Mouse (Mus musculus) liver, postnatal 0 days (tissue): ENCODE measurements around the gene Atp2a3. TPM values are rescaled to one million over a fixed set of nuclear protein-coding genes. Genes with fewer than 3 reads are reported as not detected.

ENCODE experiments used
- ATAC-seq: fragments of 200-750 bp; cut with Nextera tagmentation; 2 replicates; pipeline ENCODE4 v1.8.0; 2017; ENCODE audit warnings: mild to moderate bottlenecking, moderate library complexity
- DNase-seq: peaks from one replicate; pipeline ENCODE4 v3.0.0-alpha.2; 2016
- H3K27ac ChIP-seq: fragments of 300-500 bp; sonication (generic); 2 replicates; pipeline ENCODE4 v1.5.1; 2014; ENCODE audit warnings: antibody characterized with exemption, moderate library complexity, mild to moderate bottlenecking, low read depth
- H3K27me3 ChIP-seq: fragments of 300-500 bp; sonication (generic); 2 replicates; pipeline ENCODE4 v1.6.1; 2014; ENCODE audit warnings: low read length, control low read depth, mixed read lengths; ENCODE audit not compliant: insufficient read depth
- H3K36me3 ChIP-seq: fragments of 300-500 bp; sonication (generic); replicated peaks from 2 replicates; pipeline ENCODE4 v1.6.1; 2014; ENCODE audit warnings: mild to moderate bottlenecking, control low read depth, low read length, moderate library complexity, mixed read lengths; ENCODE audit not compliant: insufficient read depth
- H3K4me1 ChIP-seq: fragments of 300-500 bp; sonication (generic); 2 replicates; pipeline ENCODE4 v1.6.1; 2014; ENCODE audit warnings: antibody characterized with exemption, mild to moderate bottlenecking, control low read depth; ENCODE audit not compliant: insufficient read depth
- H3K4me2 ChIP-seq: fragments of 300-500 bp; sonication (generic); 2 replicates; pipeline ENCODE4 v1.6.1; 2014; ENCODE audit warnings: low read depth, mild to moderate bottlenecking, low read length, moderate library complexity, mixed read lengths
- H3K4me3 ChIP-seq: fragments of 300-500 bp; sonication (generic); 2 replicates; pipeline ENCODE4 v1.5.1; 2014; ENCODE audit warnings: low read depth, low read length
- H3K9ac ChIP-seq: fragments of 300-500 bp; sonication (generic); replicated peaks from 2 replicates; pipeline ENCODE4 v1.6.1; 2014; ENCODE audit warnings: mild to moderate bottlenecking, moderate library complexity
- H3K9me3 ChIP-seq: fragments of 300-500 bp; sonication (generic); 2 replicates; pipeline ENCODE4 v1.6.1; 2016; ENCODE audit warnings: mild to moderate bottlenecking, control low read depth, low read length, mixed read lengths
- CTCF ChIP-seq: sonication (generic); IDR thresholded peaks from 2 replicates; pipeline ENCODE4 v1.5.1; 2016; ENCODE audit warnings: antibody characterized with exemption, low read depth
- EP300 ChIP-seq: IDR thresholded peaks from 2 replicates; pipeline ENCODE4 v1.6.1; 2016; ENCODE audit warnings: antibody characterized with exemption, low read depth, mild to moderate bottlenecking
- WGBS: fragments of 180-500 bp; shearing (Covaris S2); extraction: QIAGEN DNeasy Blood & Tissue Kit; methylation state at CpG from one replicate; pipeline ENCODE4 v1.1.7; 2014; ENCODE audit not compliant: insufficient replicate concordance; 5-methylcytosine and 5-hydroxymethylcytosine counted together
- polyA plus RNA-seq: library from polyadenylated mRNA; unstranded; fragments of >200 nt; fragmentation: Nextera tagmentation; extraction: Ambion mirVana; gene quantifications from 2 replicates; pipeline ENCODE4 v1.2.1, GENCODE M21; 2015

Atp2a3 gene
- polyA plus RNA-seq, 1 experiment from 2014 or later = 14.6 TPM

- Histone ChIP-seq H3K9ac (no peak overlapping the region), H3K4me2 (no peak overlapping the region), H3K36me3 (no peaks in the 10 kb centered on the region), H3K27ac (no peak overlapping the region), H3K4me1 (no peaks in the 10 kb centered on the region), H3K9me3 (no peaks in the 10 kb centered on the region), H3K4me3 (no peak overlapping the region), H3K27me3 (no peaks in the 10 kb centered on the region)
- TF ChIP-seq EP300 = no peak
- ATAC-seq = no peak
- WGBS = 60% methylated on average over 3 of the region's 3 CpGs
- DNase-seq = no peak
These were observed 46.1 kb downstream of the Atp2a3 start for GRCm38 (mm10) chr11:73007113-73007512.

- no peaks in the 10 kb centered on the region for H3K36me3 ChIP-seq
- no peaks in the 10 kb centered on the region for H3K27me3 ChIP-seq
- no peaks in the 10 kb centered on the region for H3K4me1 ChIP-seq
- H3K27ac ChIP-seq = no peak overlapping the region
- DNase-seq = peak; percentile 57
- ATAC-seq = no peak
- H3K9me3 ChIP-seq = no peaks in the 10 kb centered on the region
- no peak overlapping the region for H3K4me3 ChIP-seq
- H3K9ac ChIP-seq = no peak overlapping the region
- 59% methylated on average over 11 of the region's 11 CpGs for WGBS
- no peak overlapping the region for H3K4me2 ChIP-seq
- no peak for TF ChIP-seq EP300
- TF ChIP-seq CTCF = peak; percentile 81
These were observed 46.9 kb downstream of the Atp2a3 start for GRCm38 (mm10) chr11:73007698-73008481.

GRCm38 (mm10) chr11:73008826-73009225 is 47.9 kb downstream of the Atp2a3 start:
- Histone ChIP-seq H3K4me2 (no peak overlapping the region), H3K9ac (no peak overlapping the region), H3K27ac (no peak overlapping the region), H3K4me3 (no peak overlapping the region), H3K36me3 (no peaks in the 10 kb centered on the region), H3K27me3 (no peaks in the 10 kb centered on the region), H3K9me3 (no peaks in the 10 kb centered on the region), H3K4me1 (0 out of 2 replicates have a peak, but pooled peaks cover 3% of the 10 kb centered on the region)
- no peak for DNase-seq
- no peak for ATAC-seq
- TF ChIP-seq CTCF (no peak), EP300 (no peak)
- WGBS = 75% methylated on average over 2 of the region's 2 CpGs

GRCm38 (mm10) chr11:73009531-73010274 is 48.7 kb downstream of the Atp2a3 start:
- Histone ChIP-seq H3K36me3 (no peaks in the 10 kb centered on the region), H3K4me2 (no peak overlapping the region), H3K9me3 (no peaks in the 10 kb centered on the region), H3K27me3 (no peaks in the 10 kb centered on the region), H3K9ac (no peak overlapping the region), H3K4me3 (no peak overlapping the region), H3K27ac (no peak overlapping the region), H3K4me1 (0 out of 2 replicates have a peak, but pooled peaks cover 3% of the 10 kb centered on the region)
- no peak for ATAC-seq
- TF ChIP-seq CTCF (no peak), EP300 (no peak)
- WGBS = 70% methylated on average over 13 of the region's 13 CpGs
- no peak for DNase-seq

GRCm38 (mm10) chr11:73013981-73014380 is 53.0 kb downstream of the Atp2a3 start:
- ATAC-seq (no peak), DNase-seq (no peak)
- Histone ChIP-seq H3K9ac (no peak overlapping the region), H3K36me3 (no peaks in the 10 kb centered on the region), H3K9me3 (no peaks in the 10 kb centered on the region), H3K4me3 (no peak overlapping the region), H3K27ac (no peak overlapping the region), H3K27me3 (peaks cover 17% of the 10 kb centered on the region), H3K4me1 (peaks cover 6% of the 10 kb centered on the region), H3K4me2 (no peak overlapping the region)
- 62% methylated on average over 5 of the region's 5 CpGs for WGBS
- TF ChIP-seq EP300 (no peak), CTCF (no peak)

- TF ChIP-seq CTCF (no peak), EP300 (no peak)
- peaks cover 26% of the 10 kb centered on the region for H3K27me3 ChIP-seq
- H3K27ac ChIP-seq = no peak overlapping the region
- peaks cover 14% of the 10 kb centered on the region for H3K4me1 ChIP-seq
- no peak for DNase-seq
- H3K4me2 ChIP-seq = no peak overlapping the region
- H3K9ac ChIP-seq = no peak overlapping the region
- no peaks in the 10 kb centered on the region for H3K9me3 ChIP-seq
- WGBS = 79% methylated on average over 4 of the region's 4 CpGs
- ATAC-seq = no peak
- H3K4me3 ChIP-seq = no peak overlapping the region
- no peaks in the 10 kb centered on the region for H3K36me3 ChIP-seq
These were observed 53.9 kb downstream of the Atp2a3 start for GRCm38 (mm10) chr11:73014831-73015344.
